Mouse (Mus musculus) urinary bladder, postnatal 14 days (tissue): ENCODE measurements around the gene Kcns3.
"Not testable (repeated sequence)": the region's sequence is repeated elsewhere in the genome, so short reads cannot be mapped to it uniquely, and the experiment has no call there.

ENCODE experiments used
- DNase-seq: peaks from one replicate; pipeline ENCODE4 v3.0.0; 2021; ENCODE audit warnings: low spot score

The Kcns3 gene

DNA sequence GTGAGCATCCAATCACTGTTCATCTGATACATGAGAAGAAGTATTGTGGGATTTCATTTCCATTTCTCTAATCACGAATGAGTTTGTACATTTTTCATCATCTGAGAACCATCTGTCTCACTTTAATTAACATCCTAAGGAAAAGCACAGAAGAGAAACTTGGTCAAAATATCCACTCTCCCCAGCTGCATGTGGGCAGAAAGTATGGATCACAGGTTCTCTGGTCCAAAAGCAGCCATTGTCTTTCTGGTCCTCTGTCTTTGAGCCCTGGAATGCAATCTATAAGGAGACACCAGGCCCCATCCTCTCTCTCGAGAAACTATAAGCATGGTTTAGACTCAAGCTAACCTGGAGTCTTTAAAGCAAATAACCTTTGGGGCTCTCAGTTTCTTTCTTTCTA lies 79.8 kb downstream of the Kcns3 start:
- DNase-seq = no peak

DNA sequence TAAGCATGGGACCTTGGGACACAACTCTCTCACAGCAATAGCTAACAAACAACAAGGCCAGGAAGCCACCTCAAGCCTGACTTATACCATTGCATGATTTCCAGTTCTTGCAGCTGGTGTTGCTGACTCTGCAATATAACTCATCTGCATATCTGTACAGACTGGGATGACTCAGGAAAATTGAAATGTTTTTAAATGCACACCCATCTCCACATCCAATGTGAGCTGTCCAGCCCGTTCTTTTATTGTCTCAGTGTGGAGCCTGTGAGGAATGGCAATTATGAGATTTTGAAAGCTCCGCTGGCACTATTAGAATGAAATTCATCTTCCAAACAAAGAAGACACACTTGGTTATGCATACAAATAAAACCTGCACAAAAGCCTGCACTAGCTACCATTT lies 84.0 kb downstream of the Kcns3 start:
- no peak for DNase-seq

DNA sequence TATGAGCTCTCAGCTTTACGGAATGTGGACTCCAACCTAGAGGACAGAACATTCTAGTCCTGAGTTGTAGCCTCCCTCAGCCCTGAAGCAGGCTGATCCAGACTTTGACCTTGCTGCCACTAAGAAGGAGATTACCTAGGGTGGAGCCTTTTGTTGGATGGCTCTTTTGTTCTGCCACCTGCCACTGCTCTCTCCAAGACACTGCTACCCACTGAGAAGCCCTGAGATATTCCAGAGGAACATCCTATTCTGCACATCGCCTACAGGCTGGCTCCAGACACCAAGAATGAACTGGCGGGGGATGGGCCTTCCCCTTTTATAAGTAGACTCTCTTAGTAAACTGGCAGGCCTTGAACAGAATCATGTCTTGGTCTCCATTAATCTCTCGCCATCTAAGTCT lies 98.2 kb downstream of the Kcns3 start:
- DNase-seq = not testable (repeated sequence)

DNA sequence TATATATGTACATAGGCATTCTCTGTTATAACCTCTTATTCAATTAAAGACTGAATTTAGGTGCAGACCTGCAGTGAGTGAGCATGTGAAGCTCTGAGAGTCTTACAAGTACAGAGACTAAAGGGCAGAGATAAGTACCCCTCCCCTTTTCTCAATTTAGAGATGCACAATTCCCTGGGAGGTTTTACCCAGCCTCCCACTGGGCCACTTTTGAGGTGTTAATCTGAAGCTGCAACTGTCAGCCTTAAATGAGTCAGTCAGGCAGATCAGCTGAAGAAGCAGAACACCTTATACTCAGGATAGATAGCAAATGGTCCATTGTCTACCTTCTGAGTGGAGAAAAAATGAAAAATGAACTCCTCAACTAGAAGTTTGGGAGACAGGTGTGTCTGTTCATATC lies 109.0 kb downstream of the Kcns3 start:
- DNase-seq = no peak
